Mouse (Mus musculus): ENCODE results near the gene Chst4.
A peak's percentile ranks its signal among the peaks of the same experiment; 100 is the strongest.
"Not testable (repeated sequence)": the region's sequence is repeated elsewhere in the genome, so short reads cannot be mapped to it uniquely, and the experiment has no call there.

The Chst4 gene

DNA sequence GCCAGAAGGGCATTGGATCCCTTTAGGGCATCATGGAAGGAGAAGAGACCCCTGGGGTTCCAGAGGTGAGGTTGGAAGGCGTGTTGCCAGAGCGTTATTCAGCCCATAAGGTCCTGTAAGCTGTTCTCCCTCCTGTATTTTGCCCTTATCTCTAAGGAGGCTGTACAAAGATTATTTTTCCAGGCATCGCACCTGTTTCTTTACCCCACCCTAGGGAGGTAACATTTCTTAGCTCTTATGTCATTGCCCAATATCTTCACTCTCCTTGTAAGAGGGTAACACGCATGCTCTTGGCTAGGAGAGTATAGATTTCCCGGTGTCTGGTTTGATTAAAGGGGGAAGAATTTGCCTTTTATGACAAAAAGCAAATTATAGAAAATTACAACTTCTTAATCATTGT lies at the start of gene Chst4:
Chst4 (minus strand) TSS at position 82 of the 400 bp plus-strand sequence.
- DNase-seq = no peak

DNA sequence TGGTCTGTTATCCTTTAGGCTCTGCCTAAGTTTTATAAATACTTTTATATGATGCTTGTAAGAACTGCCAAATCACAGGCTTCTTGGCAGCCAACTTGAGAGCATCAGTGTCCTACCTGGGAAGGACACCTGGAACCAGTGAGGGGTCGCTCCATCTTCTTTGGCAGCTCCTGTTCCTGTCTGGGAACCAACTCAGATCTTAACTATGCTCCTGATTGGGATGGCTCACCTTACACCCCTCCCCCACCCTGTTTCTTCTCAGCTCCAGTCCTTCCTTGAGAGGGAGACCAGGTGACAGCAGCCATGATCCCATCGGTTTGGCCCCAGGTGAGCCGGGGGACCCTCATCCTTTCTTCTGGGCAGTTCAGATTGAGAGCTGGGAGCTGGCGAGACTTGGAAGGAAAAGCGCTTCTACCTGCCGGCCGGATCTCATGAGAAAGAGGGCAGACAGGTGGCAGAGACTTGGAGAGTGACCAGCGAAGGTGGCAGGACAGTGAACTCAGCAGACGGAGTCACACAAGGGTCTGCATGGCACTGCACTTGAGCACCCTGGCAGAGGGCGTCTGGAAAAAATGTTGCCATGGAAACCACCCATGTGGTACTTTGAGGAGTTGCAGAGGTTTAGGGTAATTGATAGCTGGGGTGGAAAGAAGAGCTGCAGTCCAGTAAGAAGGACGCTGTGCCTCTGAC lies 43.0 kb upstream of the Chst4 start:
- no peak for DNase-seq

DNA sequence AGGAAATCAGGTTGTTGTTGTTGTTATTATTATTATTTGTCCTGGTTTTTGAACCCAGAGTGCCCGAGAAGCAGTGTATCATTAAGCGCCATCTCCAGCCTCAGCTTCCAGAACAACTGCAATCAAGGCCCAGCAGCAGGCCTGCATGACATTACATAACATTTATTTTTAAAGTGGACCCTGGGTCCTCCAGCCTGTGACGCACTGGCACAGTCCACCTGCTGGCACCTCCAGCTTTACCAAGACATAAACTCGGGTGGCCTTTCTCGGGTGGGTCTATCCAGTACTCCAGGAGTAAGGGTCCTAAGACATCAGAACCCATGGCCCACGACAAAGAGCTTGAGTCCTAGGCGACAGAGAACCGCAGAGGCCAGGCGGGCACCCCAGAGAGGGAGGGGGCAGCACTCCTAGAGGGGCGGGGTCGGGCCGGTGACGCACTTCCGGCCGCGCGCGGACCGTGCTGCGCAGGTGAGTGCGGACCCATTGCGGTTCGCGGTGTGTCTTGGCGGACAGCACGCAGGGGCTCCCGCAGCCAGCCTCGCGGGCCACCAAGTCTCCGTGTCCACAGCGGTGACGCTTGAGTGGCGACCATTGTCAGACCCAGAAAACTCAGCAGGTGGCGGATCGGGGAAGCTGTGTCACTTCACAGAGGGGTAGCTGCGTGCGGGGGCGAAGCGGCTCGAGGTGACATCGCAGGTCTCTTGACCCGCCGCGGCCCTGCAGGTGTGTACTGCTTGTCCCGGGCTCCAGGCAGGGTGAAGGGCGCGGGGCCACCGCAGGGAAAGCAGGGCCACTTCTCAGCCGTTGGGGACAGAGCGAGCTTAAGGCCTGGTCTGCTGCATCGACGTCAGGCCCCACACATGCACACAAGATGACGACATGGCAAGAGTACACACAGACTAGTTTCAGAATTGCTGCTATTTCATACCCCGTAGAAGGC lies 40.0 kb upstream of the Chst4 start, which contains the start of gene Zfp612:
Zfp612 (plus strand) TSS at position 465 of the 940 bp plus-strand sequence.
- DNase-seq = peak in 1 of 2 experiments; percentile 37

DNA sequence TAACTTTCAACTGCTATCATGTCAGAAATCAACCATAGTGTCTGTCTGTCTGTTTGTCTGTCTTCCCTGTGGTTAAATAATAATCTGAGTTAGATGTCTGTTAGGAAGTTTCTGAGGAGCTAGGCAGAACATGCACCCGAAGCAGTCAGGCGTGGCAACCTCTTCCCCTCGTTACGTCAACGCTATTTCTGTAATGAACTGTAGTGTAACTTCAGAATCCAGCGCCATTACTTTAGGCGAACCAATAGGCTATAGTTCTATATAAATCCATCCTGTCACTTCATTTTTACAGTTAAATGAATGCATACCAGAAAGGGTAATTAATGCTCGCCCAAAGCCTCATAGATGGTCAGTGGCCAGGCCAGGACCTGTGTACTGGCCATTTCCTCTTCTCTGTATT lies 35.0 kb upstream of the Chst4 start:
- no peak for DNase-seq

DNA sequence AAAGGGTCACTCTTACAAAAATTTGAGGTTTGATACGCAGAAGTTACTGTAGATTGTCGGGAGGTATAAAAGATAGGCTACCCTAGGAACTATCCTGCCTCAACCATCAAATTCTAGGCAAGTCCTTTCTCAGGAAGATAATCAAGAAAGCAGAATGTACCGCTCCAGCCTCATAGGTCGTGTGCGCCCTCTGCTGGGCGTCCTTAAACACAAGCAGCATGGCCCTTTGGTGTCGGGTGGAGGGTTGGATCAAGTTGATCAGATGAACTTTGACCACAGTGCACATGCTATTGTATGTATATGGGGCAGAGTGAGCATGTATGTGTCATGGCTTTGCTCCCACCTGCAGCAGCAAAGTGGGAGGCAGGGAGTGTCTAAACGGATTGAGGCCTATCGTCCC lies 32.1 kb upstream of the Chst4 start:
- DNase-seq = peak in 1 of 2 experiments; percentile 32

DNA sequence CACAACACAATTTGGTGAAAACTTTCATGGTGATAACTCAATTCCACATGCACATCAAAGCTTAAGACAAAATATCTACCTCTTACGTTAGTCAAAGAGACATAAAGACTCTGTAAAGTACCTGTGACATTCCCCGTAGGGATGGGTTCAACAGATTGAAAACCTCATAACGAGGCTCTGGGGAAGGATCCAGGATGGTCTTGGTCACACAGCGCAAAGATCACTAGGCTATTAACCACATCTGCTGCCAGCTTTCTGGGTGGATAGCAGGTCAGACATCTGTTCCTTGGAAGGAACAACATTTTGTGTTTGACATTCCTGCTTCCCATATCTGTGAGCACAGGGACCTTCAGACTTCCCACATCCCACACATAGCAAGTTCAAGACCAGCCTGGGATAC lies 30.2 kb upstream of the Chst4 start:
- DNase-seq = no peak

DNA sequence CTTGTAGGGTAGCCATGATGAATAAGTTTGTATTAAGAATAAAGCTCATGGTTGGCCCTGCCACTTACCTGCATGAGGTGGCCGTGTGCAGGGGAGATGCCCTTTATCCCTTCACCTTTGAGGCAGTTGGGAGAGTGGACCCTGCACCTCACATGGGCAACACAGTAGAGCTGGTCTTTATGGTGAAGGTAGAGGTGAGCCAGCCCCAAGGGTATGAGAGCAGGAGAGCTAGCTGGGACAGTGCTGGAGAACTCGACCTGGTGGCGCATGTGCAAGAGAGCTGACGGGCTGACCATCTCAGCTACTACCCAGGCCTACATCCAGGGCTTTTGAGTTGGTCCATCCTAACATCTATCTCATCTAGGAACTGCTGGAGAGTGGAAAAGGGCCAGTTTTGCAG lies 26.1 kb upstream of the Chst4 start:
- no peak for DNase-seq

DNA sequence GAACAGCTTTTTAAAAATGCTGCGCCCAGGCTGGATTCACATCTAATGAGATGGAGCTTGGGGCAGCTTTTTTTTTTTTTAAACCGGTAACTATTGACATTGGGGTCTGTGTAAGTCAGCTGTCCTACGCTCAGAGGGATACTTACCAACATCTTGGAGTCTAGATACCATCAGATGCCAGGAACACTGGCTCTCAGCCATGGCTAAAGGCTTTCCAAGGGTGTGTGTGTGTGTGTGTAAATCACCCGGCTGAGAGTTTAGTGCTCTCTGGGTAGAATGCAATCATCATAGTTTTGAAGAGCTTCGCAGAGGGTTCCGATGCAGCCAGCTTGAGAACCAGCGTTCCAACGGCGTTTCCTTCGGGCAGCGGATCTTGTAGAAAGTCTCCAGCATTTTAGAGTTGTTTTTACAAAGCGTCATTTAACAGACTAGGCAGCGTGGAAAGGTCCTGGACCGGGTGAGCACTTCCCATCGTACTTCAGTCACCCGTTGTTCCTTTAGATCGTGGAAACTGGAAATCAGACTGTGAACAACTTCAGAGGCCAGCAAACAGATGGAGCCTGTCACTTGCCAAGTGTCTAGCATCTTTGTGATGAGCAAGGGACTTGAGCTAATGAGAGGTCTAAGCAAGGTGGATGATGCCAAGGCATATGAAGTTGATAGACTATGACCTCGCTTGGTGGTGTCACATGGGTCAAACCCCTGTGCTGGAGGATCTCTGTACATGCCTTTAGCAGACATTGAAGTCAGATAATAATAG lies 25.2 kb upstream of the Chst4 start:
- DNase-seq = no peak

DNA sequence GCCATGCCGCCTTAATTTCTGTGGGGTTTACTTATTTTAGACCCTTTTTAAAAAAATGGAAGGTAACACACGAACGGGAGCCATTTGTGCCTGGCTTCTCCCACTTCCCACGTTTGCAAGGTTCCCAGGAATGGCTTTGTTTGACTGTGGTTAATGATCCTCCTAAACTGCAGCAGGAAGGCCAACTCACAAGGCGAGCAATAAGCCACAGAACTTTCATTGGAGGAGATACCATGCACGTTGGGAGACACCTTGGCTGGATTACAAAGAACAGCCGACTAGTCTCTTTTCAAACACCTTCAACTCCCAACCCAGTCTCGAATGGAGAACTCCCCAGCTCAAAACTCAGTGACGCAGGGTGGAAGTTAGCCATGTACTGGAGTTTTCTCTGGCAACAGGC lies 24.6 kb upstream of the Chst4 start:
- no peak for DNase-seq

DNA sequence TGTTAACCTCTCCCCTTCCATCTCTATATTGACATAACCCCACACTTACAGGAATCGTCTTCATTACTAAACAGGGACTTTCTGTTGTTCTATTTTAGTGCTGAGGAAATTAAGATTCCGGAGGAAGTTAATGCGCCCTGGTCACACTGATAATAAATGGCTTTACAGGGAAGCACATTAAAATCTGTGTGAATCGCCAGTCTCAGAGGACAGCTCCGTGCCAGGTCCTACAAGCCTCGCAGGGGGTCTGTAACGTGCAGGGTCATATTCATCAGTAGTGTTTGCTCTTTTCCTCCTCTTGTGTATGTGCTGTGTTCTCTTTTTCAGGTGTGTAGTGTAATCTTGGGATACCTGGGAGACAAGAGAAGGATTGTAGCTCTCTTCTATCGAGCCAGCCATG lies 18.7 kb upstream of the Chst4 start:
- no peak for DNase-seq

DNA sequence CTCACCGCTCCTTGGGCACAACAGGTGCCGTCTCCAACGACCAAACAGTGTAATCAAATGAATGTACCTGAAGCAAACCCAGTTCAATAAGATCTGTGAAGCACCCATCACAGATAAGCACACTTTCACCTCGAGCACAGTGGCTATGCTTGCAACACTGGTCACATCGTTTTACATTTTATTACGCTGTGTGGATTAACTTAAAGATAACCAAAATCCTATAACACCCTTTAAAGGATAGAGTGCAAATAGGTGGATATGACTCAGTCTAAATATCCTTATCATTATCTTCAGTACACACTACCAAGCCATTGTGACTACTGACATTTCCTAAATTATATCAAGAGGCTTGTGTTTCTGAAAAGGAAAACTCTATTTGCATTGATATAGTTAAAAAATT lies 11.7 kb upstream of the Chst4 start:
- DNase-seq = no peak

DNA sequence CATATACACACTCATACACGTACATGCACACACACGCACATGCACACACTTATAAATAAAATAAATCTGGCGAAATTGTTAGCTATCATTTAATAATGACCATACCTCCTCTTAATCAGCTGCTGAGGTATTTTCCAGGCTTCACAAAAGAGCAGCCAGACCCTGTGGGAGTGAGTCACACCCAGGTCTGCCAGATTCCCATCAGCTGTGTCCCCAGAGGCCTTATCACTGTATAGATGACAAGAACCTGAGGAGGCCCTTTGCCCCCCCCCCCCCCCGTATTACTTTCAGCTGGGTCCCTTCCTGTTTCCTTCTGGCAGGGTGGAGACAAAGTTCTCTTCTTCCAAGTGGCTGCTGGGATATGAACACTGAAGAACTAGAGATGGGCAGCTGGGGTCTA lies 969 bp upstream of the Chst4 start:
- no peak for DNase-seq

DNA sequence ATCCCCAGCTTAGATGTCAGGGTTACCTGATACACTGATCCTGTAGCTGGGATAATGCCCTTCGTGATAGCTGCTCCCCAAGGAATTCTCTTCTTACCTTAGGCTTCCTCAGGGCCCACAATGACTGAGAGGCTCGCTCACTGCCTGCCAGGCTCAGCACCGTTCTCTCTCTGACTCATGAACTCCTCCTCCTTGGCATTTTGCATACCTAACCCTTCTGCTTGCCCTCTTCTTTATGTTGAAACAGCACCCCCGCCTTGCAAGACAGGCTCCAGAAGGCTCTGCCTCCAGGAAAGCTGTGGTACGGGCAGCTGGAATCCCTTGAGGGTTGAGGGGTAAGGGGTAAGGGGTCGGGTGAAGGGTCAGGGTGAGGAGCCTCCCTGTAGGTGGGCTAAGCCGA lies 324 bp downstream of the Chst4 start:
- DNase-seq = no peak

DNA sequence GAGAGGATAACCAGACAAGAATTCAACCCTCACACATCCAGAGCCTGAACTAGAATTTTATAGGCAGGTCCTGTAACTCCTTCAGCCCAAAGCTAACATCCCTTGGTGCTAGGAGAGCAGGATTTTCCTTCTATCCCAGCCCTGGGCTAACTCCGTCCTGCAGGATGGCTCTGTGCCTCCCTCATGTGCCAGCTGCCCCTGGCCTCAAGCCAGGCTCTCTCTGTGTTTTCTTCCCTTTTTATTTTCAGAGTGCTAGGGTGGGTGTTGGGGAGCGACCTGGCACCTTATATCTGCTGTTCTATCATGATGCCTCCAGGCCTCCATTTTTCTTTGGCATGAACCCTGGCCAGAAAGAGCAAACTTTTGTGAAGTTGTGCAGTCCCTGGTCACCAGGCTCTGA lies 3.4 kb downstream of the Chst4 start:
- DNase-seq = no peak

DNA sequence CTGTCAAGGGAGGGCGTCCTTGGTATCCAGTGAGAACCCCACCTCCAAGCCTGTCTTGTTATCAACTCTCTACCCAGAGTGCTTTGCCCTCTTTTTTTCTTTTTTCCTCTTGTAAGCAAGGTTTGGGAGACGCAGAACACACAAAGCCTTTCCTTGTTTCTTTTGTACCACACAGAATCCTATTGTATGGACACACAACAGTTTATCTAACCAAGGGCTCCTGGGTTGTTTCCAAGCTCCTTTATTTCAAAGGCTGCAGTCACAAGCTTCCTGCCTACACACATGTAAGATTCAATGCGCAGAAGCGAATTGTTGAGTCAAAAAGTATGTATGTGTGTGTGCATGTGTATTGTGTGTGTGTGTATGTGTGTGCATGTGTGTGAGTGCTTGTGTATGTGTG lies 5.2 kb downstream of the Chst4 start:
- DNase-seq = no peak

DNA sequence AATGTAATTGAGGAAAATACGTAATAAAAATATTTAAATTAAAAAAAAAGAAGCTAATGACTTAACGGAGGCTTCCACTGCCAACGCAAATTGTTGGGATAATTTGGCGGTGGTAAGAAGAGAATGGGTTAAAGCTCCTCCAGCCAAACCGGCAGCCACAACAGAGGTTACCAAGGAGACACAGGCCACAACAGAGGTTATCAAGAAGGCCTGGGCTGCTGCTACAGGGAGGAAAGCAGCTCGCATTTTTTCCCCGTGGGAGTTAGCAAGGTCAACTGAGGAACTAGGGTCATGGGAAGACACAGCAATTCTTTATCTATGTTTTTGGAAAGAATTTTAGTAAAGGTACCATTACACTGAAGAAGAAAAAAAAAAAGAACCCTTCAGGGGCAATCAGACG lies 5.8 kb downstream of the Chst4 start:
- not testable (repeated sequence) for DNase-seq

DNA sequence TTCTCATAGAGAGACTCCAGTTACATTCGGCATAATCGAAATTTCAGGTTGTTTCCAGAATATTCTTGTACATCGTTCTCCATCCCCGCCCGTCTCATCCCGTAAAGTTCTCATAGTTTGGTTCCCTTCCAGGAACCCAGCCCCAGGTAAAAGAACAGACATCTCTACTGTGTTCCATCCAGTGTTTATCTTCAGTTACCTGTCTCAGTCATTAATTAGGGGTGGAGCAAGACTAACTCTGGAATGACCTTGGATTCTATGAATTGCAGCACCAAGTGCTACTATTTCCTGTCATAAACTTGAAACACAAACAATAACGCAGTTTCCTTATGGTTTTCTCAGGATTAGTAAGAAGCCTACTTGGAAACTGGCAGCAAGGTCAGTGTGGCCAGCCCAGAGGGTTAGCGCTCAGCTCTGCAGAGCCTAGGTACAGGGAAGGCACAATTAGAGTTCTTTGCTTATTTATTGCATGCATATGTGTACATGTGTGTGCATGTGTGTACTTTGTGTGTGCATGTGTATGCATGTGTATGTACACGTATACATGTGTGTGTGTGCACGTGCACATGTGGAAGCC lies 16.7 kb downstream of the Chst4 start:
- DNase-seq = no peak

DNA sequence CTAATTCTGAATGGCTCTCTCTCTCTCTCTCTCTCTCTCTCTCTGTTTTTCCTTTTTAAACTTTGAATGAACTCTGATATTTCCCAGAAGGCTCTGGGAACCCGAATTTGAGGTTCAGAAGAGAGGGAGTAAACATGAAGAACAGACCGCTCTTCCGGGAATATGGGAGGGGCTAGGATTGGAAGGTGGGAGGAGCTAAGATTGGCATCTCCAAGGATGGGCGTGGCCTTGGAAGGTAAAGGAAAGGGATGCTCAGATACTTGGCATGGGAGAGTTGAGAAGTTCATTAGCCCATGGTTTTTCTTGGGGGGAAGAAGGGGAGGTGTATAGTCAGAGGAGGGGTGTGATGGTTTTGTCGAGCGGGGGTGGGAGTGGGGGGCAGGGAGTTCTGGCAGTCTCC lies 17.5 kb downstream of the Chst4 start:
- DNase-seq = no peak

DNA sequence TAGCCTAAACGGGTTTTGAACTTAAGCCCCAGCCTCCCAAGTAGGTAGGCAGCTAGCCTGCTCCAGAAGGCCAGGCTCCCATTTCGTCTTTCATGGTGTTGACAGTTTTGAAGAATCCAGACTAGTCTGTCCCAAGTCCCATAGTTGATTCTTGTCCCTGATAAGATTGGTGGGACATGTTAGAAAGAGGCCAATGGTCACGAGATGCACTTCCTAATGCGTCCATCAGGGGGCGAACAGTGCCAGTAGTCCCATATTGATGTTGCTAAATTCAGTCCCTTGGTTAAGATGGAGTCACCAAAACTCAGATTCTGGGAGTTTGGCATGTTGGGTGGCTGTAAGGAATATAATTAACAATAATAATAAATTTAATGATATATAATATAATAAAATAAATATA lies 28.7 kb downstream of the Chst4 start:
- DNase-seq = peak in 1 of 2 experiments; percentile 21

DNA sequence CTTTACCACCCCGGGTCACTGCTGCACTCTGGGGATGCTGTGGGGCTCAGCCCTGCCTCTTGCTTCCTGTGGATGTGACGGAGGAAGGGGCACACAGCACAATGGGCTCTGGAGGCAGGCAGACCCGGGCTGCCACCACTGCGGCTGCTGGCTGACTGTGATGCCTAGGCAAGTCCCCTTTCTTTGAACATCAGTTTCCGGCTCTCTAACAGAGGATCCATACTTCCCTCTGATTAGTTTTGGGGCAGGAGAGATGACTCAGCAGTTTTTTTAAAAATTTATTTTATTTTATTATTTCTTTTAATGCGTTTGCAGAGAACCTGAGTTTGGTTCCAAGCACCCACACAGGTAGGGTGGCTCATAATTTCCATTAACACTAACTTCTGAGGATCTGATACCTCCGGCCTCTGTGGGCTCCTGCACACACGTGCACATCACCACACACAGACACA lies 30.5 kb downstream of the Chst4 start:
- DNase-seq = no peak

DNA sequence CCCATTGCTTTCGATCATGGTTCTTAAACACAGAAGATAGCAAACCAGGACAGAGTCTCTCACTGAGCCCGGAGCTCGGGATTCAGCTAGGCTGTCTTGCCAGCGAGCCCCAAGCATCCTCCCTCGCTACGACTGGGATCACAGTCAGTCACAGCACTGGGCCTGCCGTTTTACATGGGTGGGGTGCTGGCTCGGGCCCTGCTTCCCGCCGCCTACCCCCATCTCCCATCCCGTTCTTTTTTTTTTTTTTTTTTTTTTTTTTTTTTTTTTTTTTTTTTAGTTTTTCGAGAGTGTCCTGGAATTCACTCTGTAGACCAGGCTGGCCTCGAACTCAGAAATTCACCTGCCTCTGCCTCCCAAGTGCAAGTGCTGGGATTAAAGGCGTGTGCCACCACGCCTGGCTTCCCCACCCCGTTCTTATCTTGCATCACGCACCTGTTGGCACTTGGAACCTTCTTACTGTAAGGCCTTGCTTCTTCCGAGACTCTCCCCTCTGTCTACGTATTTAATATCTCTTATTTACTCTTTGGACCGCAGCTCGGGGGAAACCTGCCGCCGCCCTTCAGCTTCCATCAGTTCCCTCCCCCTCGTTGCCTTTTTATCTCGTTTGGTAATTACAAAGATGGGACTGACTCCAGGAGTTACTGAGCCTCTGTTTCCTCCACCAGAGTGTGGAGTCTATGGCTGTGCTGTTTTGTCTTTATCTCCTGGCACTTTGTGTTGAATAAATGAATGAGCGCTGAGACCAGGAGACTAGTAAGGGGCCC lies 31.1 kb downstream of the Chst4 start:
- DNase-seq = no peak

All from spleen, adult 18-20 months (tissue).